ENCODE assay signal across 20 mouse cellular contexts in genomic region chr9:22837702-22838210, GRCm38 (mm10).
A peak's percentile ranks its signal among the peaks of the same experiment; 100 is the strongest.
DNase-seq lines count a peak whose midpoint lies in the region; ATAC-seq and TF ChIP-seq lines count a peak whose summit lies in the region.
"Had no signal": no experiment of that assay in that cellular context is flagged by ENCODE, and none has a peak within 500 bp of the region (broad histone marks: within the 10 kb centered on the region; RNA-seq: fewer than 3 reads in every experiment).

No protein-coding gene starts in this region.

- no peak overlapping the region for H3K4me2 ChIP-seq in forebrain, embryonic 14.5 days (ENCODE audit: low read length)
- H3K4me2 ChIP-seq in forebrain, embryonic 16.5 days (ENCODE audit: low read length): no peak overlapping the region
- no peak overlapping the region for H3K4me2 ChIP-seq in lung, postnatal 0 days (replicated peaks; ENCODE audit: low read depth, low read length)
- H3K4me2 ChIP-seq: heart, embryonic 15.5 days; hindbrain, embryonic 15.5 days; limb, embryonic 12.5 days; stomach, embryonic 15.5 days had no signal

- 19% methylated on average over 4 of the region's 4 CpGs for WGBS in forebrain, embryonic 14.5 days
- 20% methylated on average over 4 of the region's 4 CpGs for WGBS in forebrain, embryonic 16.5 days
- WGBS in lung, postnatal 0 days: 35% methylated on average over 4 of the region's 4 CpGs
- WGBS in embryonic facial prominence, embryonic 10.5 days: 31% methylated on average over 4 of the region's 4 CpGs

- no peak overlapping the region for H3K4me3 ChIP-seq in forebrain, embryonic 14.5 days (ENCODE audit: low read depth, low read length)
- no peak overlapping the region for H3K4me3 ChIP-seq in forebrain, embryonic 16.5 days (replicated peaks; ENCODE audit: low read length)
- H3K4me3 ChIP-seq in lung, postnatal 0 days (ENCODE audit: low read depth, low read length): no peak overlapping the region
- no peak overlapping the region for H3K4me3 ChIP-seq in embryonic facial prominence, embryonic 10.5 days
- H3K4me3 ChIP-seq: erythroblast, embryonic 14.5 days; heart, embryonic 15.5 days; hindbrain, embryonic 15.5 days; limb, embryonic 12.5 days; stomach, embryonic 15.5 days had no signal

- ATAC-seq in forebrain, embryonic 14.5 days: peak; percentile 26; the same call in 1 of the 2 replicates
- no peak for ATAC-seq in forebrain, embryonic 16.5 days
- ATAC-seq in lung, postnatal 0 days: 0 out of 2 replicates have a peak, but pooled peaks have one; percentile 19

- no peaks in the 10 kb centered on the region for H3K36me3 ChIP-seq in forebrain, embryonic 14.5 days (ENCODE audit: control insufficient read depth, insufficient read depth, low read length)
- H3K36me3 ChIP-seq in forebrain, embryonic 16.5 days (ENCODE audit: control insufficient read depth, insufficient read depth): no peaks in the 10 kb centered on the region
- H3K36me3 ChIP-seq in lung, postnatal 0 days (ENCODE audit: insufficient read depth, low read length): no peaks in the 10 kb centered on the region
- H3K36me3 ChIP-seq in embryonic facial prominence, embryonic 10.5 days (replicated peaks): no peaks in the 10 kb centered on the region
- H3K36me3 ChIP-seq: heart, embryonic 15.5 days; hindbrain, embryonic 15.5 days; limb, embryonic 12.5 days; stomach, embryonic 15.5 days had no signal

- 0 out of 2 replicates have a peak, but pooled peaks cover 3% of the 10 kb centered on the region for H3K4me1 ChIP-seq in forebrain, embryonic 14.5 days (ENCODE audit: control insufficient read depth, insufficient read depth, low read length)
- no peaks in the 10 kb centered on the region for H3K4me1 ChIP-seq in forebrain, embryonic 16.5 days (replicated peaks; ENCODE audit: control insufficient read depth, insufficient read depth, low read length)
- H3K4me1 ChIP-seq in lung, postnatal 0 days (ENCODE audit: insufficient read depth, low read depth, low read length): no peaks in the 10 kb centered on the region
- H3K4me1 ChIP-seq in embryonic facial prominence, embryonic 10.5 days: peaks cover 39% of the 10 kb centered on the region
- H3K4me1 ChIP-seq: stomach, embryonic 15.5 days had no signal

- no peaks in the 10 kb centered on the region for H3K9me3 ChIP-seq in forebrain, embryonic 14.5 days (replicated peaks; ENCODE audit: control insufficient read depth, low read length)
- H3K9me3 ChIP-seq in forebrain, embryonic 16.5 days (ENCODE audit: control insufficient read depth, low read length): no peaks in the 10 kb centered on the region
- no peaks in the 10 kb centered on the region for H3K9me3 ChIP-seq in lung, postnatal 0 days (ENCODE audit: low read length)
- H3K9me3 ChIP-seq in embryonic facial prominence, embryonic 10.5 days: no peaks in the 10 kb centered on the region
- H3K9me3 ChIP-seq: heart, embryonic 15.5 days; hindbrain, embryonic 15.5 days; limb, embryonic 12.5 days; stomach, embryonic 15.5 days had no signal

- no peak for TF ChIP-seq CTCF in lung, postnatal 0 days (IDR thresholded peaks at IDR 0.05)

- no peak overlapping the region for H3K9ac ChIP-seq in forebrain, embryonic 14.5 days (ENCODE audit: low read length)
- no peak overlapping the region for H3K9ac ChIP-seq in forebrain, embryonic 16.5 days (replicated peaks; ENCODE audit: low read depth, low read length)
- H3K9ac ChIP-seq in lung, postnatal 0 days (replicated peaks; ENCODE audit: low read depth): no peak overlapping the region
- H3K9ac ChIP-seq: heart, embryonic 15.5 days; hindbrain, embryonic 15.5 days; limb, embryonic 12.5 days; liver, embryonic 14.5 days; stomach, embryonic 15.5 days had no signal

- H3K27me3 ChIP-seq in forebrain, embryonic 14.5 days (replicated peaks; ENCODE audit: control insufficient read depth, insufficient read depth, low read length): no peaks in the 10 kb centered on the region
- H3K27me3 ChIP-seq in forebrain, embryonic 16.5 days (replicated peaks; ENCODE audit: control insufficient read depth, insufficient read depth, low read length): 0 out of 2 replicates have a peak, but pooled peaks cover under 1% of the 10 kb centered on the region
- H3K27me3 ChIP-seq in lung, postnatal 0 days (replicated peaks; ENCODE audit: insufficient read depth, low read length): no peaks in the 10 kb centered on the region
- H3K27me3 ChIP-seq in embryonic facial prominence, embryonic 10.5 days (replicated peaks; ENCODE audit: low read depth, poor library complexity, severe bottlenecking): no peaks in the 10 kb centered on the region
- H3K27me3 ChIP-seq: heart, embryonic 15.5 days; hindbrain, embryonic 15.5 days; limb, embryonic 12.5 days; stomach, embryonic 15.5 days had no signal

- DNase-seq in forebrain, embryonic 14.5 days (ENCODE audit: low spot score): no peak
- no peak for DNase-seq in lung, postnatal 0 days (ENCODE audit: low spot score)
- DNase-seq in lung, postnatal 4 days: no peak
- DNase-seq in ES-CJ7 (ENCODE audit: low read depth, low spot score): peak; percentile 92
- peak; percentile 52 for DNase-seq in embryonic facial prominence, embryonic 10.5 days (ENCODE audit: low spot score)
- DNase-seq in left cerebral cortex, adult 11 months (ENCODE audit: low spot score): no peak
- no peak for DNase-seq in adrenal gland, postnatal 36 days
- DNase-seq: cerebellum, adult 18-20 months; kidney, adult 2 months; layer of hippocampus, postnatal 36 days; right cerebral cortex, adult 18-20 months; spleen, adult 18-20 months; thymus, postnatal 14 days had no signal

- no peak for TF ChIP-seq EP300 in lung, postnatal 0 days (IDR thresholded peaks at IDR 0.05)

- no peak overlapping the region for H3K27ac ChIP-seq in forebrain, embryonic 14.5 days (ENCODE audit: low read depth, low read length)
- H3K27ac ChIP-seq in forebrain, embryonic 16.5 days (ENCODE audit: low read length): no peak overlapping the region
- no peak overlapping the region for H3K27ac ChIP-seq in lung, postnatal 0 days (ENCODE audit: low read length)
- H3K27ac ChIP-seq in embryonic facial prominence, embryonic 10.5 days (replicated peaks): peak overlapping the region; percentile 79
- H3K27ac ChIP-seq: heart, embryonic 15.5 days; hindbrain, embryonic 15.5 days; limb, embryonic 12.5 days; liver, embryonic 14.5 days; stomach, embryonic 15.5 days had no signal

Comparison
In these comparisons a context has a peak if more than half of its experiments do, and no peak if none do; other contexts are left out.
1. DNase-seq: peak in ES-CJ7 (single experiment) and embryonic facial prominence, embryonic 10.5 days (single experiment); none in forebrain, embryonic 14.5 days (single experiment), lung, postnatal 0 days (single experiment), lung, postnatal 4 days (0 of 2), left cerebral cortex, adult 11 months (single experiment) and adrenal gland, postnatal 36 days (0 of 2).